Mouse (Mus musculus): Measurements from ENCODE around the gene Pnpla1. TPM values are rescaled to one million over a fixed set of nuclear protein-coding genes. Genes with fewer than 3 reads are reported as not detected.
A peak's percentile ranks its signal among the peaks of the same experiment; 100 is the strongest.
"Not testable (repeated sequence)": the region's sequence is repeated elsewhere in the genome, so short reads cannot be mapped to it uniquely, and the experiment has no call there.

Gene Pnpla1
- polyA plus RNA-seq, 1 experiment from 2014 or later = 0.07 TPM

DNA sequence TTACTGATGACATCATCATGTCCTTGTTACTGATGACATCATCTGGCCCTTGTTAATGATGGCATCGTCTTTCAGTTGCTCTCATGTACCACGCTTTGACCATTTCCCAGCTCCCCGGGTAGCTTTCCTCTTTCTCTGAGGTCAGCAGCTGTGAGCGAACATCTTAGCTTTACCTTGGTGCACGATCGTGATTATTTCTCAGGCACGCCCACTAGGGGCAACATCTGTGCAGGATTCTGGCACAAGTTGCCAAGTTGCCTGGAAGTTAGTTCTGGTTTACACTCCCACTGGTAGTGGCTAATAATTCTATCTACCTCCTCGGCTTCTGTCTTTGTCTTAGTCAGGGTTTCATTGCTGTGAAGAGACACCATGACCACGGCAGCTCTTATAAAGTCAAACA, 26.2 kb upstream of the Pnpla1 start:
- no peak for ATAC-seq (ENCODE audit: insufficient number of reproducible peaks, insufficient read depth, low FRiP score, low read depth)
- no peak overlapping the region for H3K9ac ChIP-seq (replicated peaks; ENCODE audit: low read depth, low read length)
- H3K4me2 ChIP-seq (replicated peaks; ENCODE audit: low read depth, low read length) = no peak overlapping the region
- no peak overlapping the region for H3K27ac ChIP-seq (ENCODE audit: low read length)
- H3K27me3 ChIP-seq (ENCODE audit: control insufficient read depth, insufficient read depth, low read length) = no peaks in the 10 kb centered on the region
- peaks cover 79% of the 10 kb centered on the region for H3K36me3 ChIP-seq (ENCODE audit: control insufficient read depth, insufficient read depth, low read length)
- WGBS = 88% methylated on average over 9 of the region's 9 CpGs
- H3K4me1 ChIP-seq (ENCODE audit: control insufficient read depth, insufficient read depth, low read length) = no peaks in the 10 kb centered on the region
- no peaks in the 10 kb centered on the region for H3K9me3 ChIP-seq (ENCODE audit: control insufficient read depth, low read depth, low read length)
- H3K4me3 ChIP-seq (ENCODE audit: low read depth, low read length) = no peak overlapping the region

DNA sequence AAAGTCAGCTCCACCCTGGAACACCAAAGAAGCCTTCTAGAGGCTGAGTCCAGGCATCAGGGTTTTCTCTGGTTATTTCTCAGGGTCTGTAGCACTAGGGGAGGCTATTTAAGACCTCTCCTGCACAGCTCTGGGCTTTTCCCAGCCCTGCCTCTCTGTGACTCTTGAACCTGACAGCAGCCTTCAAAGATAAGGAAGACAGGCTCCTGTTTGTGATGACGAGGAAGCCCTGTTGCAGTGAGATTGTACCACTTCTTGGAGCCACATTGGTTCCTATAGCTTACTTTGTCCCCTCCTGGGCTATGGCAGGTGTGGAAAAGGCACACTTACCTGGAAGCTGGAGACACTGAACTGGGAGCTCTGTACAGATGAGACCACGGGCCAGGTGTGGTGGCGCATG, 25.3 kb upstream of the Pnpla1 start:
- ATAC-seq (ENCODE audit: insufficient number of reproducible peaks, insufficient read depth, low FRiP score, low read depth) = no peak
- Histone ChIP-seq H3K9ac (replicated peaks; ENCODE audit: low read depth, low read length) (no peak overlapping the region), H3K27me3 (ENCODE audit: control insufficient read depth, insufficient read depth, low read length) (no peaks in the 10 kb centered on the region), H3K4me3 (ENCODE audit: low read depth, low read length) (no peak overlapping the region), H3K27ac (ENCODE audit: low read length) (no peak overlapping the region), H3K4me2 (replicated peaks; ENCODE audit: low read depth, low read length) (no peak overlapping the region), H3K4me1 (ENCODE audit: control insufficient read depth, insufficient read depth, low read length) (no peaks in the 10 kb centered on the region), H3K9me3 (ENCODE audit: control insufficient read depth, low read depth, low read length) (no peaks in the 10 kb centered on the region), H3K36me3 (ENCODE audit: control insufficient read depth, insufficient read depth, low read length) (peaks cover 81% of the 10 kb centered on the region)
- WGBS = 87% methylated on average over 3 of the region's 3 CpGs

DNA sequence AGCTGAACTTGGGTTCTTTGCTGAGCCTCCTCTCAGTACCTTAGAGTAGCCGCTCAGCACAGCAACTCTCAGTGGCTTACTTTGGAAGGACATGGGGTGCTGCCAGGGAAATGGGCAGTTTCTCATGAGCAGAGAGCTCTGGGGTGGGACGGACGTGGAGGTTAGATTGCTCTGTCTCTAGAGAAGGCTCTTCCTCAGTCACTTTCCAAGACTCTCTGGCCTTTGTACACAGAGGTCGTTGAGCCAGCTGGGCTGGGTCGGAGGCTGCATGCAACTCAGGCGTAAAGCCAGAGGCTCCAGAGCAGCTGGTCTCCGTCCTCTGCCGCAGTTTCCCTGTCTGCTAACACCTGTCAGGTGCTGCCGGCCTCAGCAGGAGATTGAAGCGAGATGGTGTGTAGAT, 23.5 kb upstream of the Pnpla1 start:
- no peak for ATAC-seq (ENCODE audit: insufficient number of reproducible peaks, insufficient read depth, low FRiP score, low read depth)
- H3K4me2 ChIP-seq (replicated peaks; ENCODE audit: low read depth, low read length) = no peak overlapping the region
- no peaks in the 10 kb centered on the region for H3K9me3 ChIP-seq (ENCODE audit: control insufficient read depth, low read depth, low read length)
- H3K36me3 ChIP-seq (ENCODE audit: control insufficient read depth, insufficient read depth, low read length) = peaks cover 77% of the 10 kb centered on the region
- H3K4me3 ChIP-seq (ENCODE audit: low read depth, low read length) = no peak overlapping the region
- H3K27me3 ChIP-seq (ENCODE audit: control insufficient read depth, insufficient read depth, low read length) = no peaks in the 10 kb centered on the region
- no peak overlapping the region for H3K27ac ChIP-seq (ENCODE audit: low read length)
- WGBS = 51% methylated on average over 10 of the region's 10 CpGs
- no peak overlapping the region for H3K9ac ChIP-seq (replicated peaks; ENCODE audit: low read depth, low read length)
- no peaks in the 10 kb centered on the region for H3K4me1 ChIP-seq (ENCODE audit: control insufficient read depth, insufficient read depth, low read length)

DNA sequence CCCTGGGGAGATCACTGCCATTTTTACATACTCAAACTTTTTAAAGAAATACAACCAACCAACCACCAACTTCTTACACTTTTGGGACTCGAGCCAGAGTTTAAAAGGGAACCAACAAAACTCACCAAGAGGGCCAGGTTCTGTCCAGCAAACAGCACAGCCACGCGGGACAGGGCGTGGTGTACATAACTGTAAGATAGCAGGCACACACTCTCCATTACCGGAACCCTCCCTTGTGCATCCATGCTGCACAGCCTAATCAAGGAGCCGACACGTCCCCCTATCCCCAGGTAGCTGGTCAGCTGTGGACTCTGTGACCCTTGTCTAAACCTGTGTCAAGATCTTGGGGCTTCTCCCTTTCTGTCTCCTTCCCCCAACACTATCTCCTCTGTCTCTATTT, 20.4 kb upstream of the Pnpla1 start:
- ATAC-seq (ENCODE audit: insufficient number of reproducible peaks, insufficient read depth, low FRiP score, low read depth) = no peak
- no peaks in the 10 kb centered on the region for H3K4me1 ChIP-seq (ENCODE audit: control insufficient read depth, insufficient read depth, low read length)
- 88% methylated on average over 7 of the region's 7 CpGs for WGBS
- no peak overlapping the region for H3K27ac ChIP-seq (ENCODE audit: low read length)
- no peak overlapping the region for H3K4me2 ChIP-seq (replicated peaks; ENCODE audit: low read depth, low read length)
- H3K9me3 ChIP-seq (ENCODE audit: control insufficient read depth, low read depth, low read length) = 0 out of 2 replicates have a peak, but pooled peaks cover 3% of the 10 kb centered on the region
- H3K36me3 ChIP-seq (ENCODE audit: control insufficient read depth, insufficient read depth, low read length) = peaks cover 47% of the 10 kb centered on the region
- H3K9ac ChIP-seq (replicated peaks; ENCODE audit: low read depth, low read length) = no peak overlapping the region
- no peak overlapping the region for H3K4me3 ChIP-seq (ENCODE audit: low read depth, low read length)
- H3K27me3 ChIP-seq (ENCODE audit: control insufficient read depth, insufficient read depth, low read length) = no peaks in the 10 kb centered on the region

DNA sequence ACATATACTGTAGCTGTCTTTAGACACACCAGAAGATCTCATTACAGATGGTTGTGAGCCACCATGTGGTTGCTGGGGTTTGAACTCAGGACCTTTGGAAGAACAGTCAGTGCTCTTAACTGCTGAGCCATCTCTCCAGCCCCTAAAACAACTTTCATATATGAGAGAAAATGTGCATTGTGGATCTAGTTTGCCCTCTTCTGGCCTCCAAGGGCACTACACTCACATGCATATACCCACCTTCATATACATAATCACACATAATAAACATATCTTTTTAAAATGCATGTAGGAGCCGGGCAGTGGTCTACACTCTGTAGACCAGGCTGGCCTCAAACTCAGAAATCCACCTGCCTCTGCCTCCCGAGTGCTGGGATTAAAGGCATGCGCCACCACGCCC, 16.3 kb upstream of the Pnpla1 start:
- not testable (repeated sequence) for ATAC-seq (ENCODE audit: insufficient number of reproducible peaks, insufficient read depth, low FRiP score, low read depth)

DNA sequence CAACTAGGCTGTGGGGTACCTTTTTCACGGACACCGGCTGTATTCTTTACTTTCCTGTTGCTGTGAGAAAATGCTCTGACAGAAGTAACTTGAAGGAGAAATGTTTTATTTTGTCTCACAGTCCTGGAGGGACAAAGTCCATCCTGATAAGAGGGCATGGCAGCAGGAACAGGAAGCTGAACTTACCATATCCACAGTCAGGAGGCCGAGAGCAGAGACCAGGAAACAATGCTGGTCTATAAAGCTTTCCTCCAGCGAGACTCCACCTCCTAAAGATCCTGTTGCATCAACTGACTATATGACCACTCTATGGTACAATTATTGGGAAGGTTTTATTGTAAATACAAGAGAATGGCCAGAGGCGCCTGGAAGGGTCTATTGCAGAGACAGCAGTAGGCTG, 14.5 kb upstream of the Pnpla1 start:
- H3K4me3 ChIP-seq (ENCODE audit: low read depth, low read length) = no peak overlapping the region
- no peak for ATAC-seq (ENCODE audit: insufficient number of reproducible peaks, insufficient read depth, low FRiP score, low read depth)
- 83% methylated on average over 5 of the region's 5 CpGs for WGBS

More for the DNA sequence above, 16.3 kb upstream of the Pnpla1 start:
- not testable (repeated sequence) for H3K9me3 ChIP-seq (ENCODE audit: control insufficient read depth, low read depth, low read length); H3K4me2 ChIP-seq (replicated peaks; ENCODE audit: low read depth, low read length); H3K27ac ChIP-seq (ENCODE audit: low read length); H3K4me1 ChIP-seq (ENCODE audit: control insufficient read depth, insufficient read depth, low read length); H3K4me3 ChIP-seq (ENCODE audit: low read depth, low read length); H3K27me3 ChIP-seq (ENCODE audit: control insufficient read depth, insufficient read depth, low read length); H3K9ac ChIP-seq (replicated peaks; ENCODE audit: low read depth, low read length)
- WGBS = 98% methylated on average over 4 of the region's 4 CpGs
- peaks cover 23% of the 10 kb centered on the region for H3K36me3 ChIP-seq (ENCODE audit: control insufficient read depth, insufficient read depth, low read length)

DNA sequence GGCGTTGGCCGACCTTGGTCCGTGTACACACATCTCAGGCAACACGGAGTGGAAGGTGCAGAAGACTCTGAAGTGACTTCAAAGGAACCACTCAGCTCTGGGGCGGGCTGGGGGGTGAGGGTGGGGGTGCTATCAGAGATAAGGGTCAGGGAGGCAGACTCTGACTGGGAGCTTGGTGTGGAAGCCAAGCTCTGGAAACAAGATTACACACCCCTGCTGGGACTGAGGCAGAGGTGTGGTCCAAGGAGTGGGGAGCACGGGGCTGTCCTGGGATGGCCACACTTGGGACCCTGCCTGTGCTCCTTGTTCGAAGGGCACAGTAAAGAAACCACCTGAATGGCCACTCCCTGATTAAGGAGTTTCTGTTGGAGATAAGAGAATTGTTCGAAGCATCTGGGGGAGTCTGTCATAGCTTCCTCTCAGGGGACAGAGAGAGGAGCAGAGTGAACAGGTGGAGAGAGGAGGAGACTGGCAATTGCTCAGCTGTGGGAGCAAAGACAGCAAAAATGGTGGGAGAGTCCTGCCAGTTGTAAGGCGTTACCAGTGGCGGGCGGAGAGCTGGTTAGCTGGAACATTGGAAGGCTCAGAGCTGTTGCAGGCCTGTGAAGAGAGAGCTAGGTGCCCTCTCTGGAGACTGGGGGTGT, 11.1 kb upstream of the Pnpla1 start:
- Histone ChIP-seq H3K4me1 (ENCODE audit: control insufficient read depth, insufficient read depth, low read length) (no peaks in the 10 kb centered on the region), H3K9ac (replicated peaks; ENCODE audit: low read depth, low read length) (no peak overlapping the region), H3K4me3 (ENCODE audit: low read depth, low read length) (no peak overlapping the region), H3K4me2 (replicated peaks; ENCODE audit: low read depth, low read length) (no peak overlapping the region), H3K27ac (ENCODE audit: low read length) (peak overlapping the region; percentile 56; the same call in 1 of the 2 replicates), H3K9me3 (ENCODE audit: control insufficient read depth, low read depth, low read length) (no peaks in the 10 kb centered on the region), H3K36me3 (ENCODE audit: control insufficient read depth, insufficient read depth, low read length) (no peaks in the 10 kb centered on the region), H3K27me3 (ENCODE audit: control insufficient read depth, insufficient read depth, low read length) (no peaks in the 10 kb centered on the region)
- 35% methylated on average over 11 of the region's 11 CpGs for WGBS
- ATAC-seq (ENCODE audit: insufficient number of reproducible peaks, insufficient read depth, low FRiP score, low read depth) = peak; percentile 79; the same call in 1 of the 2 replicates

More for the DNA sequence above, 14.5 kb upstream of the Pnpla1 start:
- no peaks in the 10 kb centered on the region for H3K27me3 ChIP-seq (ENCODE audit: control insufficient read depth, insufficient read depth, low read length)
- H3K4me1 ChIP-seq (ENCODE audit: control insufficient read depth, insufficient read depth, low read length) = no peaks in the 10 kb centered on the region
- H3K9me3 ChIP-seq (ENCODE audit: control insufficient read depth, low read depth, low read length) = 0 out of 2 replicates have a peak, but pooled peaks cover 3% of the 10 kb centered on the region
- H3K27ac ChIP-seq (ENCODE audit: low read length) = no peak overlapping the region
- no peak overlapping the region for H3K4me2 ChIP-seq (replicated peaks; ENCODE audit: low read depth, low read length)
- H3K9ac ChIP-seq (replicated peaks; ENCODE audit: low read depth, low read length) = no peak overlapping the region
- H3K36me3 ChIP-seq (ENCODE audit: control insufficient read depth, insufficient read depth, low read length) = peaks cover 7% of the 10 kb centered on the region

DNA sequence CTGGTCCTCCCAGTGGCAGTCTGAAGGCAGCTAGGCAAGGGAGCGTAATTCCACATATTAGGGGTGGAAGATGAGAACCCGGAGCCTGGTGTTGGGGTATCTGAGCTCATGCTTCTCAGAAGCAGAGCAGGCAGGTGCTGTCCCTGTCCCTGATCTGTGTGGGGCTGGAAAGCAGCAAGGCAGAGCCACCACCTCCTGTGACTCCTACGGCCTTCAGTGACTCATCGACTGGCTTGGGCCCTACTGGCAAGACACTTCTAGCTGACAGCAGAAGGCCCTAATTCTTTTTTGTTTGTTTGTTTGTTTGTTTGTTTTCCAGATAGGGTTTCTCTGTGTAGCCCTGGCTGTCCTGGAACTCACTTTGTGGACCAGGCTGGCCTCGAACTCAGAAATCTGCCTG, 7.7 kb upstream of the Pnpla1 start:
- Histone ChIP-seq H3K27me3 (ENCODE audit: control insufficient read depth, insufficient read depth, low read length) (no peaks in the 10 kb centered on the region), H3K4me2 (replicated peaks; ENCODE audit: low read depth, low read length) (no peak overlapping the region), H3K36me3 (ENCODE audit: control insufficient read depth, insufficient read depth, low read length) (no peaks in the 10 kb centered on the region), H3K9ac (replicated peaks; ENCODE audit: low read depth, low read length) (no peak overlapping the region), H3K27ac (ENCODE audit: low read length) (no peak overlapping the region), H3K4me3 (ENCODE audit: low read depth, low read length) (no peak overlapping the region), H3K9me3 (ENCODE audit: control insufficient read depth, low read depth, low read length) (no peaks in the 10 kb centered on the region), H3K4me1 (ENCODE audit: control insufficient read depth, insufficient read depth, low read length) (no peaks in the 10 kb centered on the region)
- WGBS = 92% methylated on average over 5 of the region's 5 CpGs
- no peak for ATAC-seq (ENCODE audit: insufficient number of reproducible peaks, insufficient read depth, low FRiP score, low read depth)

DNA sequence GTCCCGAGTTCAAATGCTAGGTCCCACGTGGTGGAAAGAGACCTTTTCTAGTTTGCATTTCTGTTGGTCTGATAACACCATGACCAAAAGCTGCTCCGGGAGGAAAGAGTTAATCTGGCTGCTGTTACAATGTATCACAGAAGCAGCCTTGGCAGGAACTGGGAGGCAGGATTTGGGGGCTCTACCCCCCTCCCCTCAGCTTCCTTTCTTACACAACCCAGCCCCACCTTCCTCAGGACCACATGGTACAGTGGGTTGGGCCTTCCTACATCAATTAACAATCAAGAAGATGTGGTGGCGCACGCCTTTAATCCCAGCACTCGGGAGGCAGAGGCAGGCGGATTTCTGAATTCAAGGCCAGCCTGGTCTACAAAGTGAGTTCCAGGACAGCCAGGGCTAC, 3.8 kb upstream of the Pnpla1 start:
- Histone ChIP-seq H3K36me3 (ENCODE audit: control insufficient read depth, insufficient read depth, low read length) (no peaks in the 10 kb centered on the region), H3K4me2 (replicated peaks; ENCODE audit: low read depth, low read length) (no peak overlapping the region), H3K4me3 (ENCODE audit: low read depth, low read length) (no peak overlapping the region), H3K4me1 (ENCODE audit: control insufficient read depth, insufficient read depth, low read length) (no peaks in the 10 kb centered on the region), H3K9ac (replicated peaks; ENCODE audit: low read depth, low read length) (no peak overlapping the region), H3K9me3 (ENCODE audit: control insufficient read depth, low read depth, low read length) (peaks cover 8% of the 10 kb centered on the region; the same call in 1 of the 2 replicates), H3K27ac (ENCODE audit: low read length) (no peak overlapping the region), H3K27me3 (ENCODE audit: control insufficient read depth, insufficient read depth, low read length) (no peaks in the 10 kb centered on the region)
- 80% methylated on average over 7 of the region's 7 CpGs for WGBS
- ATAC-seq (ENCODE audit: insufficient number of reproducible peaks, insufficient read depth, low FRiP score, low read depth) = no peak
